Mouse (Mus musculus) forebrain, embryonic 12.5 days (tissue): ENCODE measurements at regions not wholly inside any gene's neighbourhood (a gene's known extent, or its start where the extent isn't known, plus 50 kb on each side); places are given as distances from the start of the nearest gene placed in this dataset.

Experiments used
- ATAC-seq: fragments of 200-750 bp; cut with Nextera tagmentation; 2 replicates; pipeline ENCODE4 v1.8.0; 2017; ENCODE audit warnings: moderate TSS enrichment; ENCODE audit not compliant: low FRiP score
- H3K27ac ChIP-seq: fragments of 300-500 bp; sonication (generic); 2 replicates; pipeline ENCODE4 v1.5.1; 2016; ENCODE audit warnings: mild to moderate bottlenecking
- H3K27me3 ChIP-seq: fragments of 300-500 bp; sonication (generic); 2 replicates; pipeline ENCODE4 v1.6.1; 2016; ENCODE audit warnings: mild to moderate bottlenecking
- H3K36me3 ChIP-seq: fragments of 300-500 bp; sonication (generic); replicated peaks from 2 replicates; pipeline ENCODE4 v1.6.1; 2016; ENCODE audit warnings: mild to moderate bottlenecking
- H3K4me1 ChIP-seq: fragments of 300-500 bp; sonication (generic); 2 replicates; pipeline ENCODE4 v1.6.1; 2016
- H3K4me2 ChIP-seq: fragments of 300-500 bp; sonication (generic); 2 replicates; pipeline ENCODE4 v1.6.1; 2016; ENCODE audit warnings: mild to moderate bottlenecking, moderate library complexity
- H3K4me3 ChIP-seq: fragments of 300-500 bp; sonication (generic); replicated peaks from 2 replicates; pipeline ENCODE4 v1.5.1; 2016; ENCODE audit warnings: mild to moderate bottlenecking
- H3K9ac ChIP-seq: fragments of 300-500 bp; sonication (generic); 2 replicates; pipeline ENCODE4 v1.6.1; 2016; ENCODE audit warnings: mild to moderate bottlenecking
- H3K9me3 ChIP-seq: fragments of 300-500 bp; sonication (generic); 2 replicates; pipeline ENCODE4 v1.6.1; 2016
- WGBS: fragments of 180-500 bp; shearing (Covaris S2); methylation state at CpG from one replicate; pipeline ENCODE4 v1.1.7; 2016; 5-methylcytosine and 5-hydroxymethylcytosine counted together

- H3K4me2 ChIP-seq, result no peak overlapping the region
- H3K27ac ChIP-seq, result no peak overlapping the region
- no peaks in the 10 kb centered on the region for H3K27me3 ChIP-seq
- H3K4me1 ChIP-seq, result 0 out of 2 replicates have a peak, but pooled peaks cover 3% of the 10 kb centered on the region
- no peak overlapping the region for H3K9ac ChIP-seq
- ATAC-seq, result no peak
- WGBS, result 80% methylated on average over 3 of the region's 3 CpGs
- no peak overlapping the region for H3K4me3 ChIP-seq
- H3K9me3 ChIP-seq, result no peaks in the 10 kb centered on the region
- no peaks in the 10 kb centered on the region for H3K36me3 ChIP-seq
Observed at GRCm38 (mm10) chr1:143911230-143911629, 92.7 kb downstream of the Rgs2 start.

GRCm38 (mm10) chr1:143910530-143910929, 93.4 kb downstream of the Rgs2 start:
- H3K27ac ChIP-seq, result no peak overlapping the region
- H3K9ac ChIP-seq, result no peak overlapping the region
- no peak overlapping the region for H3K4me3 ChIP-seq
- ATAC-seq, result no peak
- H3K9me3 ChIP-seq, result no peaks in the 10 kb centered on the region
- H3K36me3 ChIP-seq, result no peaks in the 10 kb centered on the region
- H3K4me2 ChIP-seq, result no peak overlapping the region
- no peaks in the 10 kb centered on the region for H3K27me3 ChIP-seq
- 0 out of 2 replicates have a peak, but pooled peaks cover 3% of the 10 kb centered on the region for H3K4me1 ChIP-seq

- Histone ChIP-seq H3K27me3 (no peaks in the 10 kb centered on the region), H3K4me3 (no peak overlapping the region), H3K36me3 (no peaks in the 10 kb centered on the region), H3K9ac (no peak overlapping the region), H3K27ac (no peak overlapping the region), H3K9me3 (no peaks in the 10 kb centered on the region), H3K4me1 (0 out of 2 replicates have a peak, but pooled peaks cover 3% of the 10 kb centered on the region), H3K4me2 (no peak overlapping the region)
- WGBS, result 84% methylated on average over 6 of the region's 6 CpGs
- ATAC-seq, result no peak
Observed at GRCm38 (mm10) chr1:143907312-143907711, 96.6 kb downstream of the Rgs2 start.

- 0 out of 2 replicates have a peak, but pooled peaks cover 3% of the 10 kb centered on the region for H3K4me1 ChIP-seq
- no peak overlapping the region for H3K9ac ChIP-seq
- H3K27ac ChIP-seq, result no peak overlapping the region
- no peak overlapping the region for H3K4me3 ChIP-seq
- ATAC-seq, result no peak
- no peak overlapping the region for H3K4me2 ChIP-seq
- no peaks in the 10 kb centered on the region for H3K27me3 ChIP-seq
- no peaks in the 10 kb centered on the region for H3K36me3 ChIP-seq
- no peaks in the 10 kb centered on the region for H3K9me3 ChIP-seq
Observed at GRCm38 (mm10) chr1:143906881-143907280, 97.1 kb downstream of the Rgs2 start.

GRCm38 (mm10) chr1:143903985-143904384, 100.0 kb downstream of the Rgs2 start:
- H3K4me3 ChIP-seq, result no peak overlapping the region
- no peak for ATAC-seq
- WGBS, result 92% methylated on average over 3 of the region's 3 CpGs
- H3K4me2 ChIP-seq, result no peak overlapping the region
- no peaks in the 10 kb centered on the region for H3K4me1 ChIP-seq
- H3K36me3 ChIP-seq, result no peaks in the 10 kb centered on the region
- H3K9me3 ChIP-seq, result no peaks in the 10 kb centered on the region
- no peak overlapping the region for H3K9ac ChIP-seq
- H3K27me3 ChIP-seq, result no peaks in the 10 kb centered on the region
- H3K27ac ChIP-seq, result no peak overlapping the region

- H3K4me3 ChIP-seq, result no peak overlapping the region
- no peaks in the 10 kb centered on the region for H3K4me1 ChIP-seq
- H3K27ac ChIP-seq, result no peak overlapping the region
- no peak for ATAC-seq
- H3K9me3 ChIP-seq, result no peaks in the 10 kb centered on the region
- no peak overlapping the region for H3K4me2 ChIP-seq
- WGBS, result 85% methylated on average over 5 of the region's 5 CpGs
- no peaks in the 10 kb centered on the region for H3K36me3 ChIP-seq
- H3K27me3 ChIP-seq, result no peaks in the 10 kb centered on the region
- H3K9ac ChIP-seq, result no peak overlapping the region
Observed at GRCm38 (mm10) chr1:143903234-143903633, 100.7 kb downstream of the Rgs2 start.

- 94% methylated on average over 6 of the region's 6 CpGs for WGBS
- no peaks in the 10 kb centered on the region for H3K27me3 ChIP-seq
- ATAC-seq, result no peak
- H3K27ac ChIP-seq, result no peak overlapping the region
- H3K4me1 ChIP-seq, result no peaks in the 10 kb centered on the region
- H3K9me3 ChIP-seq, result no peaks in the 10 kb centered on the region
- no peak overlapping the region for H3K4me3 ChIP-seq
- no peaks in the 10 kb centered on the region for H3K36me3 ChIP-seq
- no peak overlapping the region for H3K9ac ChIP-seq
- no peak overlapping the region for H3K4me2 ChIP-seq
Observed at GRCm38 (mm10) chr1:143901127-143901920, 102.6 kb downstream of the Rgs2 start.

GRCm38 (mm10) chr1:143888510-143888909, 111.4 kb downstream of the Uchl5 start:
- Histone ChIP-seq H3K4me3 (no peak overlapping the region), H3K27me3 (no peaks in the 10 kb centered on the region), H3K36me3 (no peaks in the 10 kb centered on the region), H3K4me1 (no peaks in the 10 kb centered on the region), H3K4me2 (no peak overlapping the region), H3K9me3 (no peaks in the 10 kb centered on the region), H3K27ac (no peak overlapping the region), H3K9ac (no peak overlapping the region)
- WGBS, result 88% methylated on average over 2 of the region's 2 CpGs
- ATAC-seq, result no peak

- H3K4me1 ChIP-seq, result no peaks in the 10 kb centered on the region
- no peak for ATAC-seq
- no peaks in the 10 kb centered on the region for H3K27me3 ChIP-seq
- 81% methylated on average over 5 of the region's 5 CpGs for WGBS
- H3K9me3 ChIP-seq, result no peaks in the 10 kb centered on the region
- no peak overlapping the region for H3K27ac ChIP-seq
- no peaks in the 10 kb centered on the region for H3K36me3 ChIP-seq
- no peak overlapping the region for H3K9ac ChIP-seq
- H3K4me3 ChIP-seq, result no peak overlapping the region
- H3K4me2 ChIP-seq, result no peak overlapping the region
Observed at GRCm38 (mm10) chr1:143888065-143888464, 111.0 kb downstream of the Uchl5 start.

GRCm38 (mm10) chr1:143886014-143886413, 108.9 kb downstream of the Uchl5 start:
- 82% methylated on average over 1 of the region's 1 CpGs for WGBS
- Histone ChIP-seq H3K9ac (no peak overlapping the region), H3K4me1 (0 out of 2 replicates have a peak, but pooled peaks cover 2% of the 10 kb centered on the region), H3K27me3 (no peaks in the 10 kb centered on the region), H3K9me3 (no peaks in the 10 kb centered on the region), H3K4me2 (no peak overlapping the region), H3K4me3 (no peak overlapping the region), H3K27ac (no peak overlapping the region), H3K36me3 (no peaks in the 10 kb centered on the region)
- ATAC-seq, result no peak

GRCm38 (mm10) chr1:143881192-143881591, 104.1 kb downstream of the Uchl5 start:
- Histone ChIP-seq H3K4me1 (0 out of 2 replicates have a peak, but pooled peaks cover 2% of the 10 kb centered on the region), H3K27ac (no peak overlapping the region), H3K9ac (no peak overlapping the region), H3K27me3 (no peaks in the 10 kb centered on the region), H3K4me2 (no peak overlapping the region), H3K9me3 (no peaks in the 10 kb centered on the region), H3K4me3 (no peak overlapping the region), H3K36me3 (no peaks in the 10 kb centered on the region)
- 57% methylated on average over 6 of the region's 6 CpGs for WGBS
- no peak for ATAC-seq

- ATAC-seq, result no peak
- Histone ChIP-seq H3K4me2 (no peak overlapping the region), H3K27ac (no peak overlapping the region), H3K27me3 (no peaks in the 10 kb centered on the region), H3K4me3 (no peak overlapping the region), H3K36me3 (no peaks in the 10 kb centered on the region), H3K9ac (no peak overlapping the region), H3K4me1 (0 out of 2 replicates have a peak, but pooled peaks cover 2% of the 10 kb centered on the region), H3K9me3 (no peaks in the 10 kb centered on the region)
- WGBS, result 83% methylated on average over 5 of the region's 5 CpGs
Observed at GRCm38 (mm10) chr1:143879622-143880021, 102.5 kb downstream of the Uchl5 start.

- H3K4me2 ChIP-seq, result no peak overlapping the region
- 72% methylated on average over 2 of the region's 2 CpGs for WGBS
Observed at GRCm38 (mm10) chr1:143878266-143878665, 101.2 kb downstream of the Uchl5 start.

More at GRCm38 (mm10) chr1:143878266-143878665, 101.2 kb downstream of the Uchl5 start:
- H3K36me3 ChIP-seq, result no peaks in the 10 kb centered on the region
- no peak overlapping the region for H3K9ac ChIP-seq
- H3K27ac ChIP-seq, result no peak overlapping the region
- H3K27me3 ChIP-seq, result no peaks in the 10 kb centered on the region
- H3K9me3 ChIP-seq, result no peaks in the 10 kb centered on the region
- H3K4me3 ChIP-seq, result no peak overlapping the region
- no peak for ATAC-seq
- H3K4me1 ChIP-seq, result 0 out of 2 replicates have a peak, but pooled peaks cover 2% of the 10 kb centered on the region
